Mouse (Mus musculus) liver, postnatal 0 days (tissue): ENCODE measurements at regions not wholly inside any gene's neighbourhood (a gene's known extent, or its start where the extent isn't known, plus 50 kb on each side); places are given as distances from the start of the nearest gene placed in this dataset.

Source experiments
- CTCF ChIP-seq: sonication (generic); IDR thresholded peaks from 2 replicates; pipeline ENCODE4 v1.5.1; 2016; ENCODE audit warnings: antibody characterized with exemption, low read depth
- EP300 ChIP-seq: IDR thresholded peaks from 2 replicates; pipeline ENCODE4 v1.6.1; 2016; ENCODE audit warnings: antibody characterized with exemption, low read depth, mild to moderate bottlenecking

- TF ChIP-seq CTCF (no peak), EP300 (no peak)
These were observed 541.2 kb downstream of the Grxcr1 start for GRCm38 (mm10) chr5:68572816-68573215.
